Mouse (Mus musculus) MEL (cell line): ENCODE measurements around the gene Acrbp. TPM values are rescaled to one million over a fixed set of nuclear protein-coding genes. Genes with fewer than 3 reads are reported as not detected.

ENCODE experiments used
- DNase-seq: peaks from one replicate; pipeline ENCODE4 v3.0.0; 2011; ENCODE audit warnings: low read depth, low spot score
- H3K27ac ChIP-seq: 2 replicates; pipeline ENCODE4 v1.5.1; 2012; ENCODE audit warnings: low read depth, mild to moderate bottlenecking, control low read depth, low read length, moderate library complexity; ENCODE audit not compliant: control insufficient read depth
- H3K27me3 ChIP-seq, 2 experiments: fragments of 150-350 bp in 1 of 2; sonication (generic) in 1 of 2; 2 replicates each; pipeline ENCODE4 v1.6.1; 2012; ENCODE audit warnings: low read length in 2 of 2, mild to moderate bottlenecking in 2 of 2, improper control_type of control experiment in 1 of 2, moderate library complexity in 1 of 2; ENCODE audit not compliant: insufficient read depth in 2 of 2, control insufficient read depth in 1 of 2
- H3K36me3 ChIP-seq, 2 experiments: 2 replicates each; pipeline ENCODE4 v1.6.1; 2012 to 2014; ENCODE audit warnings: low read length in 2 of 2, improper control_type of control experiment in 1 of 2, inconsistent platforms in 1 of 2, mild to moderate bottlenecking in 1 of 2; ENCODE audit not compliant: insufficient read depth in 2 of 2, control insufficient read depth in 1 of 2
- H3K4me1 ChIP-seq, 2 experiments: fragments of 150-350 bp in 1 of 2; sonication (generic) in 1 of 2; 2 replicates each; pipeline ENCODE4 v1.6.1; 2012; ENCODE audit warnings: low read length in 2 of 2, improper control_type of control experiment in 1 of 2, mild to moderate bottlenecking in 1 of 2; ENCODE audit not compliant: insufficient read depth in 2 of 2, control insufficient read depth in 1 of 2
- H3K4me3 ChIP-seq, 2 experiments: fragments of 150-350 bp in 1 of 2; sonication (generic) in 1 of 2; 2 replicates each; pipeline ENCODE4 v1.5.1; 2012; ENCODE audit warnings: low read depth in 2 of 2, low read length in 2 of 2, mild to moderate bottlenecking in 2 of 2, moderate library complexity in 2 of 2, control low read depth in 1 of 2, improper control_type of control experiment in 1 of 2; ENCODE audit not compliant: control insufficient read depth in 1 of 2, insufficient read depth in 1 of 2
- H3K79me2 ChIP-seq: 2 replicates; pipeline ENCODE4 v1.6.1; 2012; ENCODE audit warnings: mild to moderate bottlenecking, low read length, moderate library complexity; ENCODE audit not compliant: control insufficient read depth, poor library complexity, insufficient read depth
- H3K9ac ChIP-seq: 2 replicates; pipeline ENCODE4 v1.6.1; 2012; ENCODE audit warnings: low read depth, mild to moderate bottlenecking, control low read depth, low read length, moderate library complexity; ENCODE audit not compliant: control insufficient read depth, poor library complexity, severe bottlenecking
- H3K9me3 ChIP-seq: fragments of 150-350 bp; sonication (generic); replicated peaks from 2 replicates; pipeline ENCODE4 v1.6.1; 2012; ENCODE audit warnings: mild to moderate bottlenecking, low read length, improper control_type of control experiment, moderate library complexity; ENCODE audit not compliant: insufficient read depth
- CHD1 ChIP-seq: IDR thresholded peaks from 2 replicates; pipeline ENCODE4 v1.6.1; 2012; ENCODE audit warnings: low read depth, mild to moderate bottlenecking, inconsistent platforms, low read length, improper control_type of control experiment
- CHD2 ChIP-seq: IDR thresholded peaks from 2 replicates; pipeline ENCODE4 v1.6.1; 2011; ENCODE audit warnings: low read length, improper control_type of control experiment
- E2F4 ChIP-seq: IDR thresholded peaks from 2 replicates; pipeline ENCODE4 v1.6.1; 2011; ENCODE audit warnings: low read depth, low read length, improper control_type of control experiment, borderline replicate concordance
- ETS1 ChIP-seq: IDR thresholded peaks from 2 replicates; pipeline ENCODE4 v1.6.1; 2012; ENCODE audit warnings: low read depth, mild to moderate bottlenecking, inconsistent platforms, low read length, improper control_type of control experiment, moderate library complexity
- GATA1 ChIP-seq: IDR thresholded peaks from 2 replicates; pipeline ENCODE4 v1.6.1; 2011; ENCODE audit warnings: low read depth, low read length, improper control_type of control experiment
- JUND ChIP-seq: IDR thresholded peaks from 2 replicates; pipeline ENCODE4 v1.6.1; 2011; ENCODE audit warnings: low read depth, mild to moderate bottlenecking, improper control_type of control experiment, low read length
- MAX ChIP-seq: IDR thresholded peaks from 2 replicates; pipeline ENCODE4 v1.6.1; 2011; ENCODE audit warnings: low read length, improper control_type of control experiment
- MAZ ChIP-seq: IDR thresholded peaks from 2 replicates; pipeline ENCODE4 v1.6.1; 2012; ENCODE audit warnings: low read depth, mild to moderate bottlenecking, inconsistent platforms, low read length, improper control_type of control experiment
- MEF2A ChIP-seq: IDR thresholded peaks from 2 replicates; pipeline ENCODE4 v1.6.1; 2014; ENCODE audit warnings: low read depth, mild to moderate bottlenecking, inconsistent platforms, low read length, improper control_type of control experiment; ENCODE audit not compliant: poor library complexity, insufficient replicate concordance, severe bottlenecking; ENCODE audit errors: extremely low read depth
- MYC ChIP-seq: IDR thresholded peaks from 2 replicates; pipeline ENCODE4 v1.6.1; 2011; ENCODE audit warnings: low read depth, mild to moderate bottlenecking, low read length, improper control_type of control experiment, moderate library complexity
- NELFE ChIP-seq: IDR thresholded peaks from 2 replicates; pipeline ENCODE4 v1.6.1; 2011; ENCODE audit warnings: low read depth, low read length, improper control_type of control experiment
- POLR2AphosphoS5 ChIP-seq: IDR thresholded peaks from 2 replicates; pipeline ENCODE4 v1.6.1; 2012; ENCODE audit warnings: low read depth, borderline replicate concordance, mild to moderate bottlenecking, inconsistent platforms, low read length, moderate library complexity, mixed read lengths
- RAD21 ChIP-seq: IDR thresholded peaks from 2 replicates; pipeline ENCODE4 v1.6.1; 2011; ENCODE audit warnings: mild to moderate bottlenecking, low read depth, low read length, improper control_type of control experiment
- SMC3 ChIP-seq: IDR thresholded peaks from 2 replicates; pipeline ENCODE4 v1.6.1; 2011; ENCODE audit warnings: low read depth, low read length, improper control_type of control experiment
- TAL1 ChIP-seq: IDR thresholded peaks from 2 replicates; pipeline ENCODE4 v1.6.1; 2012; ENCODE audit warnings: mild to moderate bottlenecking, inconsistent platforms, low read length, moderate library complexity, mixed read lengths
- TBP ChIP-seq: IDR thresholded peaks from 2 replicates; pipeline ENCODE4 v1.8.0; 2011; ENCODE audit warnings: low read depth, low read length, improper control_type of control experiment
- UBTF ChIP-seq: IDR thresholded peaks from 2 replicates; pipeline ENCODE4 v1.6.1; 2012; ENCODE audit warnings: low read depth, mild to moderate bottlenecking, inconsistent platforms, low read length, improper control_type of control experiment, moderate library complexity, borderline replicate concordance; ENCODE audit not compliant: insufficient read depth
- ZKSCAN1 ChIP-seq: IDR thresholded peaks from 2 replicates; pipeline ENCODE4 v1.6.1; 2012; ENCODE audit warnings: low read depth, mild to moderate bottlenecking, inconsistent platforms, low read length, improper control_type of control experiment, moderate library complexity
- ZNF384 ChIP-seq: IDR thresholded peaks from 2 replicates; pipeline ENCODE4 v1.6.1; 2012; ENCODE audit warnings: low read depth, mild to moderate bottlenecking, inconsistent platforms, low read length, improper control_type of control experiment
- polyA plus RNA-seq, 2 experiments: library from polyadenylated mRNA; stranded (reverse) in 1 of 2; unstranded in 1 of 2; fragments of >175 nt in 1 of 2; fragments of >200 nt in 1 of 2; gene quantifications; 2 replicates each; pipeline versions ENCODE4 v1.2.1 to v1.2.4; 2012; ENCODE audit warnings: low replicate concordance in 2 of 2, low read depth in 1 of 2; ENCODE audit not compliant: insufficient read length in 2 of 2, insufficient read depth in 1 of 2, missing spikeins in 1 of 2
- total RNA-seq: library from RNA; depleted of rRNA; stranded (reverse); fragments of 300-350 nt; gene quantifications from 2 replicates; pipeline ENCODE4 v1.2.3, GENCODE M21; 2012

Gene Acrbp
- total and polyA plus RNA-seq, 3 experiments = 3.3 to 5.3 TPM; not detected in 1

GRCm38 (mm10) chr6:125073825-125074224 lies 24.3 kb downstream of the Acrbp start:
- no peak for TF ChIP-seq TAL1
- TF ChIP-seq MAZ = no peak
- no peak for TF ChIP-seq SMC3
- TF ChIP-seq POLR2AphosphoS5 = no peak
- no peak for TF ChIP-seq MAX
- no peak for TF ChIP-seq UBTF
- TF ChIP-seq MEF2A = no peak
- no peak for TF ChIP-seq NELFE
- no peak for TF ChIP-seq ETS1
- no peak for TF ChIP-seq RAD21
- no peak for TF ChIP-seq ZNF384
- TF ChIP-seq E2F4 = no peak
- no peak for TF ChIP-seq GATA1
- TF ChIP-seq ZKSCAN1 = no peak
- no peak for TF ChIP-seq CHD1
- TF ChIP-seq TBP = no peak
- no peak for TF ChIP-seq MYC
- H3K27me3 ChIP-seq = no peaks in the 10 kb centered on the region
- no peak for DNase-seq
- peaks cover 7 to 15% of the 10 kb centered on the region in 2 experiments for H3K4me1 ChIP-seq
- H3K4me3 ChIP-seq = no peak overlapping the region
- H3K27ac ChIP-seq = no peak overlapping the region
- H3K36me3 ChIP-seq = peaks cover 0 to 9% of the 10 kb centered on the region in 2 experiments; a peak in 2 of 4 replicates
- H3K9ac ChIP-seq = no peak overlapping the region
- H3K9me3 ChIP-seq = no peaks in the 10 kb centered on the region
- H3K79me2 ChIP-seq = no peaks in the 10 kb centered on the region

- TF ChIP-seq ETS1 (no peak), UBTF (no peak), CHD2 (no peak), JUND (no peak), CHD1 (no peak), MAX (no peak), ZNF384 (no peak), MYC (no peak), E2F4 (no peak)
- Histone ChIP-seq H3K27me3 (no peaks in the 10 kb centered on the region), H3K27ac (no peak overlapping the region), H3K4me1 (no peaks in the 10 kb centered on the region), H3K9ac (no peak overlapping the region), H3K4me3 (no peak overlapping the region), H3K36me3 (peaks cover 0 to 2% of the 10 kb centered on the region in 2 experiments; a peak in 1 of 4 replicates), H3K79me2 (no peaks in the 10 kb centered on the region), H3K9me3 (no peaks in the 10 kb centered on the region)
- DNase-seq = no peak
Measured at GRCm38 (mm10) chr6:125081394-125081793, 31.9 kb downstream of the Acrbp start.
